Mouse (Mus musculus) lung, postnatal 36 days (tissue): ENCODE measurements around the gene Khdrbs2.
"Not testable (repeated sequence)": the region's sequence is repeated elsewhere in the genome, so short reads cannot be mapped to it uniquely, and the experiment has no call there.

Experiments used
- DNase-seq: peaks from one replicate; pipeline ENCODE4 v3.0.0; 2022; ENCODE audit warnings: mixed read lengths

Gene Khdrbs2

GRCm38 (mm10) chr1:32471502-32472214, 299.1 kb downstream of the Khdrbs2 start:
- no peak for DNase-seq

GRCm38 (mm10) chr1:32487944-32488343, 315.4 kb downstream of the Khdrbs2 start:
- DNase-seq: no peak

- DNase-seq: no peak
Measured at GRCm38 (mm10) chr1:32503381-32503780, 330.9 kb downstream of the Khdrbs2 start.

- DNase-seq: not testable (repeated sequence)
Measured at GRCm38 (mm10) chr1:32547194-32547593, 374.7 kb downstream of the Khdrbs2 start, which contains the start of gene Gm5415. Gene Gm5415, minus strand, starts transcription at chr1:32547294.

- DNase-seq: no peak
Measured at GRCm38 (mm10) chr1:32553459-32553858, 380.9 kb downstream of the Khdrbs2 start.

GRCm38 (mm10) chr1:32553925-32554324, 381.4 kb downstream of the Khdrbs2 start:
- DNase-seq: no peak

GRCm38 (mm10) chr1:32568901-32569300, 396.4 kb downstream of the Khdrbs2 start:
- DNase-seq: no peak

GRCm38 (mm10) chr1:32626060-32626459, 453.5 kb downstream of the Khdrbs2 start:
- DNase-seq: no peak

GRCm38 (mm10) chr1:32632415-32633354, 460.2 kb downstream of the Khdrbs2 start:
- no peak for DNase-seq

GRCm38 (mm10) chr1:32633404-32633803, 460.9 kb downstream of the Khdrbs2 start:
- DNase-seq: no peak

- no peak for DNase-seq
Measured at GRCm38 (mm10) chr1:32639118-32639517, 466.6 kb downstream of the Khdrbs2 start.

GRCm38 (mm10) chr1:32649647-32650209, 477.2 kb downstream of the Khdrbs2 start:
- no peak for DNase-seq

GRCm38 (mm10) chr1:32693806-32694205, 521.3 kb downstream of the Khdrbs2 start:
- no peak for DNase-seq

- no peak for DNase-seq
Measured at GRCm38 (mm10) chr1:32700132-32700531, 527.6 kb downstream of the Khdrbs2 start.

GRCm38 (mm10) chr1:32701267-32701666, 528.8 kb downstream of the Khdrbs2 start:
- no peak for DNase-seq
